Mouse (Mus musculus) adipose tissue, adult 10 weeks (tissue): ENCODE measurements around the gene Sh3gl3. TPM values are rescaled to one million over a fixed set of nuclear protein-coding genes. Genes with fewer than 3 reads are reported as not detected.

Experiments
- polyA plus RNA-seq: library from polyadenylated mRNA; stranded (reverse); fragments of 350-450 nt; fragmentation: Illumina TruSeq; extraction: RNeasy Lipid Tissue Mini Kit (QIAGEN cat#74804); gene quantifications from one replicate; pipeline ENCODE4 v1.2.3, GENCODE M21; 2014; ENCODE audit warnings: low read depth, low replicate concordance

Sh3gl3 gene
- 11.7 TPM for polyA plus RNA-seq

DNA sequence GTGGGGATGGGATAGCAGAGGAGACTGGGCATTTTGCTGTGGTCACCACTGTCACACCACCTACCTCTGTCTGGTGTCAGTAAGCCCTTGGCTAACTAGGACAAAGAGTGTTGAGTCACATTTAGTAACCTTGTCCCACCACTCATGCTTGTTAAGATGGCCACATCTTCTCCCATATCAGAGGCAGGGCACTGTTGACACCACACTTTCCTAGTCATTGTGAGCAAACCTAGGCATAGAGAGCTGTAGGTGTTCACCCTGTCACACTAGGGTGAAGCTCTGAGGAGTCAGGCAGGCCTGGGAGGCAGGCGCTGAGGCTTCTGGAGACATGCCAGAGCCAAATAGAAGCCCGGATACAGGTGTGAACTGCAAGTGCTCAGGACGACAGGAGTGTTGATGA lies at the start of gene Sh3gl3:
Gene Sh3gl3, plus strand, starts transcription at position 301 of the 400 bp plus-strand sequence.

DNA sequence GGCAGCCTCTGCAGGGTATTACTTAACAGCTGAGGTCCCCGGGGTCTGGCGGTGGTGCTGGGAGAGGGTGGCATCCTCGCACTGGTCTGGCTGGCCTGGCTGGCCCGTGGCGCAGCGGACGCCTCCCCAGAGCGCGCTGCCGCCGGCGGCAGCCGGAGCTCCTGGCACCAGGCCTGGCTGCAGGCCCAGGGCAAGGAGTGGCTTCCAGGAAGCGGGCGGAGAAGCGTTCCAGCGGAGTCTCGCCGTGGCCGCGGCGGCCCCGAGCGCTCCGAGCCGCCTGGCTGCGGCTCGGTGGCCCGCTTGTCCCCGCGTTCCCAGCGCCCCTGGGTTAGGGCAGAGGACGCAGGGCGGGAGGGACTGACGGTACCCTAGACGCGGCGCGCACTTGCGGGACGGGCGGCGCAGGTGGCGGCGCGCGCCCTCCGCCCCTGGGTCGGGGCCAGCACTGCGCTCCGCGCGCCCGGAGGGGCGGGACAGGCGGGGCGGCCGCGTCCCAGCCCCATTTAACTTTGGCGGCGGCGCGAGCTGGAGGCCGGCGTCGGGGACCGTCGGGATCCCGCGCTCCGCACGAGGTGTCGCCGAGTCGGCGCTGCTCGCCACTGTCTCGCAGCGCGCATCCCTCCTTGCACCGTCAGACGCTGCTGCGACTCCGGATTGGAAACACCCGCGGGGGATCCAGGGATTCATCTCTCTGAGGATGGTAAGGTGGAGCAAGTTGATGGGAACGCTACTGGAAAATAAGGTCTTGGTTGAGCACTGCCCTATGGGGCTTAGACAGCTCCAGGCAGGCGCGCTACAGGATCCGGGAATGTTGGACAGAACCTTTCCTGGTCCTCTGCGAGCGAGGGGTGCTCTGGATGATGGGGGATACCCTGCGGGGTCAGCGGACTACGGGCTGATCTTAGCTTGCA lies 161.8 kb downstream of the Sh3gl3 start, which contains the start of gene Adamtsl3:
Gene Adamtsl3, plus strand, starts transcription at position 484 of the 911 bp plus-strand sequence.

Other genes starting within 250 kb of the Sh3gl3 start
- gene Hdgfl3, start 239.4 kb upstream of the Sh3gl3 start, polyA plus RNA-seq: 9.5 TPM
- gene Bnc1, start 181.5 kb upstream of the Sh3gl3 start, polyA plus RNA-seq: 2.7 TPM
- gene Adamtsl3, start 161.9 kb downstream of the Sh3gl3 start, polyA plus RNA-seq: 2.7 TPM